Mouse (Mus musculus) liver, embryonic 18 days (tissue): ENCODE results near the gene Gm5868. TPM values are rescaled to one million over a fixed set of nuclear protein-coding genes. Genes with fewer than 3 reads are reported as not detected.

ENCODE experiments used
- polyA plus RNA-seq: library from polyadenylated mRNA; depleted of rRNA; stranded (reverse); fragments of >200 nt; gene quantifications from 2 replicates; pipeline ENCODE4 v1.2.3, GENCODE M21; 2012; rRNA removed

Gm5868 gene
- polyA plus RNA-seq: not detected in 2 replicates

DNA sequence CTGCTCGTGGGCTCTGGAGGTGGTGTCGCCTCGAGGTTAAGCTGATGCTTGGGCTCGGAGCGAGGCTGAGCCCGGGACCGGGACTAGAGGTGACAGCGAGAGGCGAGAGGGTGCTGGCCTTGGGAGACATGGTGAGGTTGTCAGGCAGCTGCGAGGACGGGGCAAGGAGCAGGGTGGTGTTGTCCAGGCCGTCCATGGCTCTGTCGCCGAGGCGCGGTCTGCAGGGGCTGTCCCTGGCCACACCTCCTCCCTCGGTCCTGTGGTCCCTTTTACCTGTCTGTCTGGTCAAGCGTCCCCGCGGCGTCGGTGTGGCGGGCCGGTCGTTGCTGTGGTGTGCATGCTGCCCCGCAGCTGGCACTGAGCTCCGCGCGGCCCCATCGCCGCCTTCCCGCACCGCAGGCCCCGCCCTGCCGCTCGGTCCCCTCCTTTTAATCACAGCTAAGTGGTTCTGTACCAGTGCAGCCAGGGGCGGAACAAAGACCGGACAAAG lies at the start of gene Gm5868:
Gene Gm5868 (minus strand): TSS at position 360 of the 490 bp plus-strand sequence.

DNA sequence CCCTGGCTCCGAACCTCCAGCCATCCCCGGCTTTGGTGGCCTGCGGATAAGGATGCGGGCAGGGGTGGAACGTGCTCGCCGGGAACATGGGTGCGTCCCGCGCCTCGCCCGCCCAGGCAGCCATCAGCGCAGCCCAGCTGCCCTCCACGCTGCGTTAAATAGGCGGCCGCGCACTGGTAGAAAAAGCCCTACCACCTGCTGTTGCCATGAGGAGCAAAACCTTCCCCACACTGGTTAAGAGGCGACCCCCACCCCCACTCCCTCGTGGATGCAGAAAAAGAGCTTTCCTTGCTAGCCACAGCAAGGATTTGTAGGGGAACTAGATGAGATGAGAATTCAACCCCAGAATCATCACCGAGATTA lies 6.4 kb downstream of the Gm5868 start, which contains the start of gene Zar1:
Gene Zar1 (minus strand): TSS at position 285 of the 363 bp plus-strand sequence.

DNA sequence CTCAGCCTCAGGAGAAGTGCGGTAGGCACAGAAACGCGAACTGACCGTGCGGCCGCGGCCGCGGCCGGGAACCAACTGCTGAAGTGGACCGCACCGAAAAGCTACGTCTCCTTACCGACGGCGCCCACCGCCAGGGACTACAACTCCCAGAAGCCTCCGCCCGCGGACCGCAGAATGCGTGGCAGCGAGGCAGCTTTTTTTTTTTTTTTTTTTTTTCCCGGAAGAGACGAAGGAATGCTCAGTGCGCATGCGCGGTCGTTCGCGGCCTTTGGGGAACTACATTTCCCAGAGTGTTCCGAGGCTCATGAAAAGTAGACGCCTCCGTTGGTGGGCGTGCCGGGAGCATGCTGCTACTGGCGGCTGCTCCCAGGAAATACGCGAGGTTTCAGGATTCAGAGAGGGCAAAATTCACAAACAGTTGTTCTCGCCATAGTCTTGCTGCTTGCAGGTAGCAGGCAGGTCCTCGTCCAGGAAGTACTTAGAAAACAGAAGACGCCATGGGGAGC lies 27.8 kb downstream of the Gm5868 start, which contains the start of gene Nfxl1:
Gene Nfxl1 (minus strand): TSS at position 141 of the 506 bp plus-strand sequence.

Other genes with a start within 250 kb of the Gm5868 start
- 0.07 and 0.13 TPM in 2 replicates for gene Corin, start 83.1 kb downstream of the Gm5868 start, polyA plus RNA-seq
- gene Nfxl1, start 27.9 kb downstream of the Gm5868 start, polyA plus RNA-seq: 7.1 and 8.9 TPM in 2 replicates
- gene Zar1, start 6.3 kb downstream of the Gm5868 start, polyA plus RNA-seq: not detected in 2 replicates
- 0.01 TPM in 2 replicates for gene Cnga1, start 56.7 kb upstream of the Gm5868 start, polyA plus RNA-seq
- 14.1 and 17.0 TPM in 2 replicates for gene Nipal1, start 60.2 kb upstream of the Gm5868 start, polyA plus RNA-seq
- 0.07 and 0.11 TPM in 2 replicates for gene Txk, start 165.2 kb upstream of the Gm5868 start, polyA plus RNA-seq